Mouse (Mus musculus): ENCODE measurements around the gene Gpx6.

Gpx6 gene

GRCm38 (mm10) chr13:21322509-21323375 lies 10.8 kb downstream of the Gpx6 start:
- DNase-seq (ENCODE audit: extremely low read depth, low read depth, low spot score) = no peak

GRCm38 (mm10) chr13:21323405-21323804 lies 11.5 kb downstream of the Gpx6 start:
- no peak for DNase-seq (ENCODE audit: extremely low read depth, low read depth, low spot score)

- no peak for DNase-seq (ENCODE audit: extremely low read depth, low read depth, low spot score)
These were observed 14.3 kb downstream of the Gpx6 start for GRCm38 (mm10) chr13:21326191-21326590.

GRCm38 (mm10) chr13:21326657-21327211 lies 14.8 kb downstream of the Gpx6 start:
- DNase-seq (ENCODE audit: extremely low read depth, low read depth, low spot score) = peak; percentile 7

- no peak for DNase-seq (ENCODE audit: extremely low read depth, low read depth, low spot score)
These were observed 15.5 kb downstream of the Gpx6 start for GRCm38 (mm10) chr13:21327424-21327823.

GRCm38 (mm10) chr13:21346610-21347009 lies 34.7 kb downstream of the Gpx6 start, which contains the start of gene Olfr1367:
Olfr1367 (plus strand) TSS chr13:21346910.
- DNase-seq (ENCODE audit: extremely low read depth, low read depth, low spot score) = no peak

GRCm38 (mm10) chr13:21350593-21350992 lies 38.7 kb downstream of the Gpx6 start:
- DNase-seq (ENCODE audit: extremely low read depth, low read depth, low spot score) = no peak

- DNase-seq (ENCODE audit: extremely low read depth, low read depth, low spot score) = peak; percentile 39
These were observed 50.8 kb downstream of the Gpx6 start, which contains the start of gene Zscan12 for GRCm38 (mm10) chr13:21362621-21363248. Zscan12 (plus strand) TSS chr13:21362820.

GRCm38 (mm10) chr13:21363719-21364118 lies 51.8 kb downstream of the Gpx6 start:
- DNase-seq (ENCODE audit: extremely low read depth, low read depth, low spot score) = no peak

- DNase-seq (ENCODE audit: extremely low read depth, low read depth, low spot score) = no peak
These were observed 54.7 kb downstream of the Gpx6 start for GRCm38 (mm10) chr13:21366635-21367034.
